Mouse (Mus musculus) hindbrain, embryonic 15.5 days (tissue): ENCODE measurements at regions not wholly inside any gene's neighbourhood (a gene's known extent, or its start where the extent isn't known, plus 50 kb on each side); places are given as distances from the start of the nearest gene placed in this dataset.
A peak's percentile ranks its signal among the peaks of the same experiment; 100 is the strongest.

Source experiments
- ATAC-seq: fragments of 200-750 bp; cut with Nextera tagmentation; 2 replicates; pipeline ENCODE4 v1.8.0; 2017; ENCODE audit warnings: low read depth, moderate number of reproducible peaks, moderate TSS enrichment; ENCODE audit not compliant: low FRiP score
- H3K27ac ChIP-seq: fragments of 300-500 bp; sonication (generic); replicated peaks from 2 replicates; pipeline ENCODE4 v1.5.1; 2015; ENCODE audit warnings: mild to moderate bottlenecking, inconsistent platforms
- H3K27me3 ChIP-seq: fragments of 300-500 bp; sonication (generic); 2 replicates; pipeline ENCODE4 v1.6.1; 2015; ENCODE audit warnings: control low read depth, inconsistent platforms
- H3K36me3 ChIP-seq: fragments of 300-500 bp; sonication (generic); 2 replicates; pipeline ENCODE4 v1.6.1; 2015; ENCODE audit warnings: control low read depth, inconsistent platforms
- H3K4me1 ChIP-seq: fragments of 300-500 bp; sonication (generic); replicated peaks from 2 replicates; pipeline ENCODE4 v1.6.1; 2015; ENCODE audit warnings: control low read depth, inconsistent platforms
- H3K4me2 ChIP-seq: fragments of 300-500 bp; sonication (generic); 2 replicates; pipeline ENCODE4 v1.6.1; 2015; ENCODE audit warnings: moderate library complexity, mild to moderate bottlenecking, inconsistent platforms
- H3K4me3 ChIP-seq: fragments of 300-500 bp; sonication (generic); 2 replicates; pipeline ENCODE4 v1.5.1; 2015; ENCODE audit warnings: mild to moderate bottlenecking, inconsistent platforms
- H3K9ac ChIP-seq: fragments of 300-500 bp; sonication (generic); 2 replicates; pipeline ENCODE4 v1.6.1; 2015; ENCODE audit warnings: inconsistent platforms
- H3K9me3 ChIP-seq: fragments of 300-500 bp; sonication (generic); 2 replicates; pipeline ENCODE4 v1.6.1; 2016; ENCODE audit warnings: control low read depth, inconsistent platforms
- WGBS: fragments of 180-500 bp; shearing (Covaris S2); methylation state at CpG from one replicate; pipeline ENCODE4 v1.1.7; 2015; 5-methylcytosine and 5-hydroxymethylcytosine counted together

DNA sequence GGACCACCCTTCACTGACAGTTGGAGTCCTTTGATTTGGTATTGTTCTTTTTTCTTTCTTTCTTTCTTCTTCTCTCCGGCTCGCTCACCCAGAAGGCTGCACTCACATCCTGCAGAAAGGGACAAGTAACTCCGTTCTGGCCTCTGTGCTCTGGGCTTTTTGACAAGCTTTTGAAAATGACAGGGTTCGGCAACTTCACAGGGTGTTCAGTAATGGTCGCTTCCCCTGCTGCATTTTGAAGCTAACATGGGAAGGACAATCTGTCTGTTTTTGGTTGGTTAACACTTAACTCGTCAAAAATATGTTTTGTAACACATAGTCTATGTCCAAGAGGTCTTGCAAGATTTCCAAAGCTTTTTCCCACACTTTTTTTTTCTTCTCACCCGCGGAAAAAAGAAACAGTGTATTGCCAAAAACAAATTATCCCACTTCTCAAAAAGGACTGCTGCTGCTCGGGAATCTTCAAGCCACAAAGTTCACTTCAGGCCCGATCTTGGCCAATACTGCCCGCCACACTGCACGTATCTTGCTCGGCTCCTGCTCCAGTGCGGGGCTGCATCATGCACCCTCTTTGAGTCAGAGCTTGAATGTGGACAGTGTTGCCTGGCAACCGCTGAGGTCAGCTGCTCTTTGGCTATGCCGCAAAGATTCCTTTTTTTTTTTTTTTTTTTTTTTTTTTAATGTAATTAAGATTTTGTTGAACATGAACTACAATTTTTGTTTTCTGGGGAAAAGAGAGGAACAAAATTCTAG, 209.4 kb upstream of the Inhba start:
- Histone ChIP-seq H3K36me3 (no peaks in the 10 kb centered on the region), H3K4me1 (no peaks in the 10 kb centered on the region; the same call in 1 of the 2 replicates), H3K4me3 (no peak overlapping the region), H3K9ac (no peak overlapping the region), H3K27ac (no peak overlapping the region), H3K9me3 (no peaks in the 10 kb centered on the region), H3K4me2 (peak overlapping the region; percentile 18; the same call in 1 of the 2 replicates), H3K27me3 (no peaks in the 10 kb centered on the region)
- 36% methylated on average over 16 of the region's 16 CpGs for WGBS
- ATAC-seq, result peak; percentile 88

- 77% methylated on average over 1 of the region's 1 CpGs for WGBS
- no peak overlapping the region for H3K9ac ChIP-seq
- no peaks in the 10 kb centered on the region for H3K9me3 ChIP-seq
- H3K36me3 ChIP-seq, result no peaks in the 10 kb centered on the region
- no peak for ATAC-seq
- no peak overlapping the region for H3K27ac ChIP-seq
- no peak overlapping the region for H3K4me3 ChIP-seq
- no peaks in the 10 kb centered on the region; the same call in 1 of the 2 replicates for H3K4me1 ChIP-seq
- H3K27me3 ChIP-seq, result no peaks in the 10 kb centered on the region
- no peak overlapping the region for H3K4me2 ChIP-seq
These were observed 207.7 kb upstream of the Inhba start for GRCm38 (mm10) chr13:15803965-15804364.

DNA sequence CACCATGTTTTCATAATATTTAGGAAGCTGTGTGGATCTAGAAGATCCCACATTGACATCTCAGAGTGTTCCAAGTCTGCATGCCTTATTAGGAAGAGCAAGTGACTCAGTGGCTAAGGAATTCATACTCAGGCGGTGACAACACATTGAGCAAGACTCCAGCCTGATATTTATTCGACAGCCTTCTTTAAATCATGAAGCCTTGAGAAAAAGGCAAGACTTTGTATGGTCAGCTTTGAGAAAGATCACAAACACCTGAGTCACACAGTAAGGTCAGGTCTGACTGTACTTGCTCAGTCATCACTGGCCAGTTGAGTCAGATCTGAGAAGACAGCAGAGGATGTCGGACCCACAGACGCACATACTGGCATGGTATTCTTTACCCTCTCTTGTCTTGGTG, 204.7 kb upstream of the Inhba start:
- ATAC-seq, result no peak
- Histone ChIP-seq H3K27me3 (no peaks in the 10 kb centered on the region), H3K27ac (no peak overlapping the region), H3K4me3 (no peak overlapping the region), H3K4me2 (no peak overlapping the region), H3K9ac (no peak overlapping the region), H3K4me1 (no peaks in the 10 kb centered on the region; the same call in 1 of the 2 replicates), H3K36me3 (no peaks in the 10 kb centered on the region), H3K9me3 (no peaks in the 10 kb centered on the region)
- WGBS, result 94% methylated on average over 4 of the region's 4 CpGs

DNA sequence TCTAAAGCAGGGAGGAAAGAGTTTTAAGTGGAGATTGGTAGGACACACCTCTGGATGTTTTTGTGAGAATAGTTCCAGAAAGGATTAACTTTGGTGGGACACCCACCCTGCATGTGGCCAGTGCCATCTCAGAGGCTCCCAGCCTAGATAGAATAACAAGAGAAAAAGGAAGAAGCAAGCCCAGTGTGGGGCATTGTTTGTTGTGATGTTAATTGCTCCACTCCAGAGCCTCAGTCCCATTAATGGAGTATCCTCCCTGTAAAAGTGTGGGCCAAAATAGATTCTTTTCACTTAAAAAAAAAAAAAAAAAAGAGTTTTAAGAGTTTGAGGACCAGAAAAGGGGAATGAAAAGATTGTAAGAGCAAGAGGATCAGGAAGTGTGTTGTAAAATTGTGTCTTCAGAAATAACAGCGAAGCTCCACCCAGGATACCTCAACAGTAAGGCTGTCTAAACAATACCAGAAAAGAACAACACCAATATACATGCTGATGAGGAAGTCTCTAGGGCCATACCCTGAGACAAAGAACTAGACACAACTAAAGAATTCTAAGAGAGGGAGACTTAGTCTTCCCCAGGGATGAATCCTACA, 189.3 kb upstream of the Inhba start:
- Histone ChIP-seq H3K4me2 (no peak overlapping the region), H3K36me3 (no peaks in the 10 kb centered on the region), H3K9me3 (no peaks in the 10 kb centered on the region), H3K4me1 (no peaks in the 10 kb centered on the region), H3K4me3 (no peak overlapping the region), H3K27ac (no peak overlapping the region), H3K27me3 (no peaks in the 10 kb centered on the region), H3K9ac (no peak overlapping the region)
- no peak for ATAC-seq
- 39% methylated on average over 1 of the region's 1 CpGs for WGBS

- no peak for ATAC-seq
- Histone ChIP-seq H3K4me1 (no peaks in the 10 kb centered on the region), H3K4me2 (no peak overlapping the region), H3K27me3 (no peaks in the 10 kb centered on the region), H3K36me3 (no peaks in the 10 kb centered on the region), H3K9me3 (no peaks in the 10 kb centered on the region), H3K27ac (no peak overlapping the region), H3K4me3 (no peak overlapping the region), H3K9ac (no peak overlapping the region)
These were observed 165.8 kb upstream of the Inhba start for GRCm38 (mm10) chr13:15845806-15846205.

- H3K9me3 ChIP-seq, result no peaks in the 10 kb centered on the region
- 92% methylated on average over 5 of the region's 5 CpGs for WGBS
These were observed 163.6 kb upstream of the Inhba start for GRCm38 (mm10) chr13:15848017-15848416.

DNA sequence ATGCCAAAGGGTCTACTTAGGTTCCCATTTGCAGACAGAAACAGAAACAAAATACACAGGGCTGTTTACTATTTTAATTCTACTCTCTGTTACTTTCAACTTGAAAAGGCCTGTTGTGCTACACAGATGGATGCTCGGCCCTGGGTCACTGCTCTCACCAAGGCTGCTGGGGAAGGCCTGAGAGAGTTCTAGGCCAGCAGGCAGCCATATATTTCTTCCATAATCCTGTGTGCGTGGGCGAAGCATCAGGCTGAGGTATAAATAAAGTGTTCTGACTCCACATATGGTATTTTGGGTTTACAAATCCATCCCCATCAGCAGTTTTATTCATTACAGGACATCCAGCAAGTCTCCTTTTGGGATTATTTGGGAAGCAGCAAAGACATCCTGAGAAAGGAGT, 162.5 kb upstream of the Inhba start:
- 78% methylated on average over 3 of the region's 3 CpGs for WGBS
- no peaks in the 10 kb centered on the region for H3K36me3 ChIP-seq
- no peak overlapping the region for H3K9ac ChIP-seq
- H3K27me3 ChIP-seq, result no peaks in the 10 kb centered on the region
- no peaks in the 10 kb centered on the region for H3K4me1 ChIP-seq
- H3K9me3 ChIP-seq, result no peaks in the 10 kb centered on the region
- H3K27ac ChIP-seq, result no peak overlapping the region
- no peak overlapping the region for H3K4me2 ChIP-seq
- H3K4me3 ChIP-seq, result no peak overlapping the region
- no peak for ATAC-seq

More at GRCm38 (mm10) chr13:15848017-15848416, 163.6 kb upstream of the Inhba start:
- Histone ChIP-seq H3K27me3 (no peaks in the 10 kb centered on the region), H3K9ac (no peak overlapping the region), H3K27ac (no peak overlapping the region), H3K4me3 (no peak overlapping the region), H3K36me3 (no peaks in the 10 kb centered on the region), H3K4me2 (no peak overlapping the region), H3K4me1 (no peaks in the 10 kb centered on the region)
- ATAC-seq, result no peak

GRCm38 (mm10) chr13:15850358-15850757, 161.3 kb upstream of the Inhba start:
- H3K9me3 ChIP-seq, result no peaks in the 10 kb centered on the region
- H3K27me3 ChIP-seq, result no peaks in the 10 kb centered on the region
- no peak overlapping the region for H3K27ac ChIP-seq
- H3K4me1 ChIP-seq, result no peaks in the 10 kb centered on the region
- H3K36me3 ChIP-seq, result no peaks in the 10 kb centered on the region
- WGBS, result 88% methylated on average over 2 of the region's 2 CpGs
- no peak overlapping the region for H3K9ac ChIP-seq
- no peak overlapping the region for H3K4me2 ChIP-seq
- no peak for ATAC-seq
- no peak overlapping the region for H3K4me3 ChIP-seq

- no peak for ATAC-seq
- H3K27me3 ChIP-seq, result no peaks in the 10 kb centered on the region
- H3K36me3 ChIP-seq, result no peaks in the 10 kb centered on the region
- H3K4me1 ChIP-seq, result no peaks in the 10 kb centered on the region
- no peak overlapping the region for H3K27ac ChIP-seq
- no peaks in the 10 kb centered on the region for H3K9me3 ChIP-seq
- H3K4me2 ChIP-seq, result no peak overlapping the region
- no peak overlapping the region for H3K9ac ChIP-seq
- no peak overlapping the region for H3K4me3 ChIP-seq
These were observed 158.6 kb upstream of the Inhba start for GRCm38 (mm10) chr13:15853022-15853566.

- Histone ChIP-seq H3K27ac (no peak overlapping the region), H3K4me3 (no peak overlapping the region), H3K4me2 (no peak overlapping the region), H3K27me3 (no peaks in the 10 kb centered on the region), H3K9ac (no peak overlapping the region), H3K4me1 (no peaks in the 10 kb centered on the region), H3K9me3 (no peaks in the 10 kb centered on the region), H3K36me3 (no peaks in the 10 kb centered on the region)
- no peak for ATAC-seq
These were observed 148.7 kb upstream of the Inhba start for GRCm38 (mm10) chr13:15862941-15863340.

DNA sequence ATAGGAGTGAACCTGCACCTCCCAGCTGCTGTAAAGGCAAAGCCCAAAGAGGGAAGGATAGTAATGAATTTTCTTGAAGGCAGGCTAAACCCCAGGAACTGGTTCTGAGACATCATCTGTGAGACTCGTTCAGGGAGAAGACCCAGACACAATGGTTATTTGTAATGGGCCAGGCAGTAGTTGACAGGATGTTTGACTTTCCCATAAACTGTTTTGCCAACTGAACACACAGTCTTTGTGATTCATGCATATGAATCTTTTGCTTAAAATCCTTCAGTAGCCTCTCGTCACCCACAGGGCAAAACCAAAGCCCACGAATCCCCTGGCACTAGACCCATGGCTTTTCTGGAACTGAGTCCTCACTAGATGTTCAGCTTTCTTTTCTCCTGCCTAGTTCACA, 148.3 kb upstream of the Inhba start:
- whole genome bisulfite sequencing, result 62% methylated on average over 3 of the region's 3 CpGs

DNA sequence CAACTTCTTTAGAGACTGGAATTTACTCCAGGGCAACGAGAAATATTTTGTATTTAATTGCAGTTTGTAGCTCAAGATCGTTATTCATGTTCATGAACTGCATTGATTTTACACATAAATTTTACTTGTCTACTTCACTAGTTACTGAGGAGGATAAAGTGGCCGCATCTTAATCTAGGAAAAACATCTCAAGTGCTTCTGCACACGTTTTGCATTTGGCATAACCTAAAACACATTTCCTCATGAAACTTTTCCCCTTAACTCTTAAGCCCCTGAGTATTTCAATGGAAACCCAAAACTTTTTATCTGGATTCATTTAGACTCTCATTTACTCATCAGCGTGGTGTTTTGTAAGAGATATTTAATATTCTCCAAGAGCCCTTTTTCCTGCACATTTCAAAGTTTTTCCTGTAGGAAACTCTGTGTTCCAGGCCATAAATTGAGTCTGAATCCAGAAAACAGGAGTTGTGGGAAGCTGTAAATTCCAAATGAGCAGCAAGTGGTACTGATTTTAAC, 144.5 kb upstream of the Inhba start:
- Histone ChIP-seq H3K9me3 (no peaks in the 10 kb centered on the region), H3K9ac (no peak overlapping the region), H3K4me2 (no peak overlapping the region), H3K4me3 (no peak overlapping the region), H3K36me3 (no peaks in the 10 kb centered on the region), H3K4me1 (no peaks in the 10 kb centered on the region), H3K27ac (no peak overlapping the region), H3K27me3 (no peaks in the 10 kb centered on the region)
- ATAC-seq, result no peak
- WGBS, result 79% methylated on average over 5 of the region's 5 CpGs

More for the DNA sequence above, 148.3 kb upstream of the Inhba start:
- H3K27ac ChIP-seq, result no peak overlapping the region
- H3K27me3 ChIP-seq, result no peaks in the 10 kb centered on the region
- H3K9ac ChIP-seq, result no peak overlapping the region
- H3K4me2 ChIP-seq, result no peak overlapping the region
- no peaks in the 10 kb centered on the region for H3K4me1 ChIP-seq
- H3K9me3 ChIP-seq, result no peaks in the 10 kb centered on the region
- H3K36me3 ChIP-seq, result no peaks in the 10 kb centered on the region
- ATAC-seq, result no peak
- no peak overlapping the region for H3K4me3 ChIP-seq
